Mouse (Mus musculus): ENCODE data around the gene Pdia5. TPM values are rescaled to one million over a fixed set of nuclear protein-coding genes. Genes with fewer than 3 reads are reported as not detected.

The Pdia5 gene
- total and polyA plus RNA-seq, 3 experiments, result not detected

DNA sequence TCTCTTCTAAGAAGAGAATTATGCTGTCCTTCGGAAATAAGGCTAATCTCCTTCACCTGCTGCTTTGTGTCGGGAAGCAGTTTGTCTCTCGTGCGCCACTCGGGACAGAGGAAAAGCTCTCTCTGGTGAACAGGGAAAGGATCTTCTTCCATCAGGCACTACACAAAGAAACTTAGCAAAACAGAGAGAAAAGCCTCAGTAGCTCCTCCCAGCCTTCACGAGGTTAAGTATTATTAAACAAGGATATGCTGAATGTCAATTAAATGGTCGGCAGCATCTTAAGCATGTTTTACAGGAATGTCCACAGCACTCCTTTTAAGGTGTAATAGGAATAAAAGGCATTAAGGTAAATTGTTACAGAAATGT lies 126.6 kb downstream of the Pdia5 start:
- Histone ChIP-seq H3K36me3 (ENCODE audit: control insufficient read depth in 1 of 2, insufficient read depth in 2 of 2, low read length in 2 of 2) (peaks cover 0 to 4% of the 10 kb centered on the region in 2 experiments; a peak in 1 of 4 replicates), H3K9ac (ENCODE audit: control insufficient read depth, low read depth, low read length, poor library complexity, severe bottlenecking) (peak overlapping the region; percentile 64), H3K4me3 (ENCODE audit: control insufficient read depth in 1 of 2, insufficient read depth in 1 of 2, low read depth in 2 of 2, low read length in 2 of 2) (peak overlapping the region; percentile 68 to 77), H3K27me3 (ENCODE audit: control insufficient read depth in 1 of 2, insufficient read depth in 2 of 2, low read length in 2 of 2) (no peaks in the 10 kb centered on the region; a peak in 1 of 4 replicates), H3K4me1 (ENCODE audit: control insufficient read depth in 1 of 2, insufficient read depth in 2 of 2, low read length in 2 of 2) (peaks cover 0 to 4% of the 10 kb centered on the region in 2 experiments; a peak in 1 of 4 replicates), H3K27ac (ENCODE audit: control insufficient read depth, low read depth, low read length) (no peak overlapping the region), H3K9me3 (replicated peaks; ENCODE audit: insufficient read depth, low read length) (no peaks in the 10 kb centered on the region), H3K79me2 (ENCODE audit: control insufficient read depth, insufficient read depth, low read length, poor library complexity) (no peaks in the 10 kb centered on the region; the same call in none of the 2 replicates)
- TF ChIP-seq GABPA (IDR thresholded peaks at IDR 0.05; ENCODE audit: low read depth, low read length) (no peak), RAD21 (IDR thresholded peaks at IDR 0.05; ENCODE audit: low read depth, low read length) (no peak), TCF12 (IDR thresholded peaks at IDR 0.05; ENCODE audit: low read depth, low read length) (no peak), JUND (IDR thresholded peaks at IDR 0.05; ENCODE audit: low read depth, low read length) (no peak), NRF1 (IDR thresholded peaks at IDR 0.05; ENCODE audit: insufficient read depth, low read depth, low read length, poor library complexity, severe bottlenecking) (no peak), MYC (IDR thresholded peaks at IDR 0.05; ENCODE audit: low read depth, low read length) (no peak), TAL1 (IDR thresholded peaks at IDR 0.05; ENCODE audit: low read length) (peak; percentile 7; the same call in 1 of the 2 replicates), SMC3 (IDR thresholded peaks at IDR 0.05; ENCODE audit: low read depth, low read length) (no peak), ETS1 (IDR thresholded peaks at IDR 0.05; ENCODE audit: low read depth, low read length) (no peak), MYB (IDR thresholded peaks at IDR 0.05; ENCODE audit: low read depth, low read length) (no peak), USF1 (IDR thresholded peaks at IDR 0.05; ENCODE audit: low read depth, low read length) (no peak), SIN3A (IDR thresholded peaks at IDR 0.05; ENCODE audit: low read length) (peak; percentile 1; the same call in 1 of the 2 replicates)
- no peak for DNase-seq (ENCODE audit: low read depth, low spot score)

DNA sequence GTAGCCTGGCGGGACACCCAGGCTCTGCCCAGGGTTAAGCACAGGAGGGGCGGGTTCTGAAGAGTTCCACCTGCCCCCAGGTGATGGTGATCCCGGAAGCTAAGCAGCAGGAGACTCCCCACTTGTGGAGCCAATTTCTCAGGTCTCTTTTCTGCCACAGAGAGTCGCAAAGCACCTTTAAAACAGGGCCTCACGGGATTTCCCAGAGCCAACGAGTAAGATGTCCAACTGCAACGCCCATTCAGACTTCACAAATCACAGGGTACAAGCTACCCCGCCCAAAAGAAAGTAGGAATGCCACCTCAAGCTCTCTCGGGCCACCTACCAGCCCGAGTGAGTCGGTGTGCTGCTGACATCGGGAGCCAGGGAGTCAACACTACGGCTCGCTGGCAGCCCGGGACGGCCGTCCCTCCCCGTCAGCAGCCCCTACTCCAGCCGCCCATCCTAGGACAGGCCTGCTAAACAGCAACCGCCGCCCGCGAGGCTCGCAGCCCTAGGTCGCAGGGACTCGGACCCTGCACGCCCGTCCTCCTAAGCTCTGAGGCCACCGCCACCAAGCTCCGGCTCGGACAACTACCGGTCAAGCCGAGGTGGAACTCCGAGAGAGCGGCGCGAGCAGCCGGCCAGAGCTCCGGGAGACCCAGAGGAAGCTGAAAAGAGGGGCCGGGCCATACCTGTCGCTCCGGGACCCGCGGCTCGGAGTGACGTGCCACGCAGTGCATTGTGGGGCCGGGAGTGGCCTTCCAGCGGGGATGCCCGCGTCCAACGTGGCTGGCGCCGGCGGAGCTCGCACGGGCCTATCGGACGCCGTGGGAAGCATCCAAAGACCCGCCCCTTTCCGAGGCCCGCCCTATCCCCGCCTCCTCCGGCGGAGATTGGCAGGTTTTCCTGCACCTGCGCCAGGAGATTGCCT lies 127.3 kb downstream of the Pdia5 start, which contains the start of gene Sec22a:
Gene Sec22a (minus strand): TSS at position 769 of the 913 bp plus-strand sequence.
- peak within 1 kb of the TSS; percentile 77 to 97 for H3K4me3 ChIP-seq (ENCODE audit: control insufficient read depth in 1 of 2, insufficient read depth in 1 of 2, low read depth in 2 of 2, low read length in 2 of 2)
- no peaks in the 10 kb centered on the region; the same call in none of the 2 replicates for H3K79me2 ChIP-seq (ENCODE audit: control insufficient read depth, insufficient read depth, low read length, poor library complexity)
- peak within 1 kb of the TSS; percentile 74 for H3K9ac ChIP-seq (ENCODE audit: control insufficient read depth, low read depth, low read length, poor library complexity, severe bottlenecking)
- peaks cover 0 to 4% of the 10 kb centered on the region in 2 experiments; a peak in 1 of 4 replicates for H3K36me3 ChIP-seq (ENCODE audit: control insufficient read depth in 1 of 2, insufficient read depth in 2 of 2, low read length in 2 of 2)
- H3K4me1 ChIP-seq (ENCODE audit: control insufficient read depth in 1 of 2, insufficient read depth in 2 of 2, low read length in 2 of 2), result peaks cover 0 to 4% of the 10 kb centered on the region in 2 experiments; a peak in 1 of 4 replicates
- H3K27ac ChIP-seq (ENCODE audit: control insufficient read depth, low read depth, low read length), result no peak within 1 kb of the TSS
- DNase-seq (ENCODE audit: low read depth, low spot score), result peak; percentile 95
- H3K9me3 ChIP-seq (replicated peaks; ENCODE audit: insufficient read depth, low read length), result no peaks in the 10 kb centered on the region
- H3K27me3 ChIP-seq (ENCODE audit: control insufficient read depth in 1 of 2, insufficient read depth in 2 of 2, low read length in 2 of 2), result no peaks in the 10 kb centered on the region; a peak in 1 of 4 replicates
- TF ChIP-seq SMC3 (IDR thresholded peaks at IDR 0.05; ENCODE audit: low read depth, low read length), result no peak
- peak; percentile 69 for TF ChIP-seq ZMIZ1 (IDR thresholded peaks at IDR 0.05; ENCODE audit: low read depth, low read length)
- no peak for TF ChIP-seq JUND (IDR thresholded peaks at IDR 0.05; ENCODE audit: low read depth, low read length)
- TF ChIP-seq HCFC1 (IDR thresholded peaks at IDR 0.05; ENCODE audit: low read depth, low read length), result peak; percentile 82
- TF ChIP-seq MYC (IDR thresholded peaks at IDR 0.05; ENCODE audit: low read depth, low read length), result no peak
- TF ChIP-seq TBP (IDR thresholded peaks at IDR 0.05; ENCODE audit: low read depth, low read length), result peak; percentile 53; the same call in 1 of the 2 replicates
- TF ChIP-seq TCF12 (IDR thresholded peaks at IDR 0.05; ENCODE audit: low read depth, low read length), result peak; percentile 27; the same call in 1 of the 2 replicates
- TF ChIP-seq CHD2 (IDR thresholded peaks at IDR 0.05; ENCODE audit: low read length), result no peak
- TF ChIP-seq MEF2A (IDR thresholded peaks at IDR 0.05; ENCODE audit: extremely low read depth, insufficient replicate concordance, low read depth, low read length, poor library complexity, severe bottlenecking), result no peak
- TF ChIP-seq MXI1 (IDR thresholded peaks at IDR 0.05; ENCODE audit: low read depth, low read length), result 0 out of 2 replicates have a peak, but pooled peaks have one; percentile 44
- no peak for TF ChIP-seq CHD1 (IDR thresholded peaks at IDR 0.05; ENCODE audit: low read depth, low read length)
- no peak for TF ChIP-seq MAZ (IDR thresholded peaks at IDR 0.05; ENCODE audit: low read depth, low read length)
- TF ChIP-seq TAL1 (IDR thresholded peaks at IDR 0.05; ENCODE audit: low read length), result no peak
- TF ChIP-seq POLR2AphosphoS2 (IDR thresholded peaks at IDR 0.05; ENCODE audit: low read length), result no peak
- TF ChIP-seq MYB (IDR thresholded peaks at IDR 0.05; ENCODE audit: low read depth, low read length), result no peak
- TF ChIP-seq EP300 (IDR thresholded peaks at IDR 0.05; ENCODE audit: low read depth in 1 of 2, low read length in 2 of 2), result no peak
- TF ChIP-seq USF2 (IDR thresholded peaks at IDR 0.05; ENCODE audit: borderline replicate concordance in 1 of 2, insufficient read depth in 1 of 2, low read depth in 1 of 2, low read length in 2 of 2), result no peak
- TF ChIP-seq ELF1 (IDR thresholded peaks at IDR 0.05; ENCODE audit: low read depth, low read length), result no peak
- TF ChIP-seq MAFK (IDR thresholded peaks at IDR 0.05; ENCODE audit: borderline replicate concordance, low read depth, low read length), result no peak
- TF ChIP-seq POLR2AphosphoS5 (IDR thresholded peaks at IDR 0.05; ENCODE audit: borderline replicate concordance, low read depth, low read length), result no peak
- no peak for TF ChIP-seq GABPA (IDR thresholded peaks at IDR 0.05; ENCODE audit: low read depth, low read length)
- TF ChIP-seq RAD21 (IDR thresholded peaks at IDR 0.05; ENCODE audit: low read depth, low read length), result no peak

Data from MEL (cell line).